Mouse (Mus musculus) limb, embryonic 13.5 days (tissue): ENCODE measurements around the gene Adam22. TPM values are rescaled to one million over a fixed set of nuclear protein-coding genes. Genes with fewer than 3 reads are reported as not detected.
A peak's percentile ranks its signal among the peaks of the same experiment; 100 is the strongest.

ENCODE experiments used
- ATAC-seq: fragments of 200-750 bp; cut with Nextera tagmentation; 2 replicates; pipeline ENCODE4 v1.8.0; 2017; ENCODE audit warnings: low read depth, moderate number of reproducible peaks, moderate TSS enrichment; ENCODE audit not compliant: low FRiP score
- H3K27ac ChIP-seq: fragments of 300-500 bp; sonication (generic); 2 replicates; pipeline ENCODE4 v1.5.1; 2015; ENCODE audit warnings: inconsistent platforms, mild to moderate bottlenecking, moderate library complexity
- H3K27me3 ChIP-seq: fragments of 300-500 bp; sonication (generic); 2 replicates; pipeline ENCODE4 v1.6.1; 2015; ENCODE audit warnings: mild to moderate bottlenecking, inconsistent platforms
- H3K36me3 ChIP-seq: fragments of 300-500 bp; sonication (generic); 2 replicates; pipeline ENCODE4 v1.6.1; 2015; ENCODE audit warnings: inconsistent platforms, mild to moderate bottlenecking, moderate library complexity
- H3K4me1 ChIP-seq: fragments of 300-500 bp; sonication (generic); 2 replicates; pipeline ENCODE4 v1.6.1; 2015; ENCODE audit warnings: inconsistent platforms
- H3K4me2 ChIP-seq: fragments of 300-500 bp; sonication (generic); replicated peaks from 2 replicates; pipeline ENCODE4 v1.6.1; 2015; ENCODE audit warnings: inconsistent platforms, mild to moderate bottlenecking, moderate library complexity
- H3K4me3 ChIP-seq: fragments of 300-500 bp; sonication (generic); 2 replicates; pipeline ENCODE4 v1.5.1; 2015; ENCODE audit warnings: moderate library complexity, mild to moderate bottlenecking, inconsistent platforms
- H3K9ac ChIP-seq: fragments of 300-500 bp; sonication (generic); 2 replicates; pipeline ENCODE4 v1.6.1; 2015; ENCODE audit warnings: mild to moderate bottlenecking, inconsistent platforms
- H3K9me3 ChIP-seq: fragments of 300-500 bp; sonication (generic); 2 replicates; pipeline ENCODE4 v1.6.1; 2016; ENCODE audit warnings: inconsistent platforms
- WGBS: fragments of 180-500 bp; shearing (Covaris S2); methylation state at CpG from one replicate; pipeline ENCODE4 v1.1.7; 2015; 5-methylcytosine and 5-hydroxymethylcytosine counted together
- polyA plus RNA-seq: library from polyadenylated mRNA; unstranded; fragments of >200 nt; fragmentation: Nextera tagmentation; extraction: Ambion mirVana; gene quantifications from 2 replicates; pipeline ENCODE4 v1.2.1, GENCODE M21; 2015

The Adam22 gene
- polyA plus RNA-seq: 13.7 and 14.6 TPM in 2 replicates

DNA sequence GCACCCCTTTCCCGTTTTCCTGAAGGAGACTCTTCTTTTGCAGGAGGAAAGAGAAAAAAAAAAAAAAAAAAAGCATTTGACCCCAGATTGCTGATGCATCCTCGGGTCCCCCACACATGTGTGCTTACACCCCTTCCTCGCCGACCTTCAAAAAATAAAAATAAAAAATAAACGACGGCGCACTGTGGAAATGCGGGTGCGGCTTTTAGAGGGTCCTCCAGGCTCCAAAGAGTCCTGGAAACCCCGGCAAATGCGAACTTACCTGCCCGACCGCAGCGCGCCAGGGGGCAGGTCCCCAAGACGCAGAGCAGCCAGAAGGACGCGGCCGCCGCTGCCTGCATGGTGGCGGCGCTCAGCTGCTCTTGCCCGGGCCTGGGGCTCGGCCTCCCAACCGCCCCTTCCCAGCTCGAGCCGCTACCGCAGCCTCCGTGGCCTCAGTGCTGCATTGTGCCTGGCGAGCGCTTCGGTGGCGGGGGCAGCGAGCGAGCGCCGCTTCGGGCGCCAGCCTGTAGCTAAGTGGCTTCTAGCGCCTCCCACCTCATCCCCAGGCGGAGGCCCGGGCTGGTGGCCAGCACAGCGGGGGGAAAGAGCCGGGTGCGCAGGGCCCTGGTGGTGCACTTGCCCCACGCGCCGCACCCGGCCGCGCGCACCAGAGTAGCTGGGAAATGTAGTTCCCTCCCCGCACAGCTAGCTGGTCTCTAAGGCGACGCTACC, at the start of gene Adam22:
Gene Adam22, minus strand, starts transcription at position 547 of the 714 bp plus-strand sequence.
- Histone ChIP-seq H3K9ac (peak within 1 kb of the TSS; percentile 82), H3K9me3 (no peaks in the 10 kb centered on the region), H3K4me2 (peak within 1 kb of the TSS; percentile 81), H3K27me3 (peaks cover 10% of the 10 kb centered on the region; the same call in 1 of the 2 replicates), H3K4me3 (peak within 1 kb of the TSS; percentile 75), H3K4me1 (0 out of 2 replicates have a peak, but pooled peaks cover 9% of the 10 kb centered on the region), H3K27ac (peak within 1 kb of the TSS; percentile 48; the same call in 1 of the 2 replicates), H3K36me3 (no peaks in the 10 kb centered on the region)
- ATAC-seq: peak; percentile 94
- under 1% methylated on average over 55 of the region's 55 CpGs for WGBS

- ATAC-seq: no peak
- 54% methylated on average over 1 of the region's 1 CpGs for WGBS
Observed at GRCm38 (mm10) chr5:8417443-8417842, 49.5 kb upstream of the Adam22 start.

DNA sequence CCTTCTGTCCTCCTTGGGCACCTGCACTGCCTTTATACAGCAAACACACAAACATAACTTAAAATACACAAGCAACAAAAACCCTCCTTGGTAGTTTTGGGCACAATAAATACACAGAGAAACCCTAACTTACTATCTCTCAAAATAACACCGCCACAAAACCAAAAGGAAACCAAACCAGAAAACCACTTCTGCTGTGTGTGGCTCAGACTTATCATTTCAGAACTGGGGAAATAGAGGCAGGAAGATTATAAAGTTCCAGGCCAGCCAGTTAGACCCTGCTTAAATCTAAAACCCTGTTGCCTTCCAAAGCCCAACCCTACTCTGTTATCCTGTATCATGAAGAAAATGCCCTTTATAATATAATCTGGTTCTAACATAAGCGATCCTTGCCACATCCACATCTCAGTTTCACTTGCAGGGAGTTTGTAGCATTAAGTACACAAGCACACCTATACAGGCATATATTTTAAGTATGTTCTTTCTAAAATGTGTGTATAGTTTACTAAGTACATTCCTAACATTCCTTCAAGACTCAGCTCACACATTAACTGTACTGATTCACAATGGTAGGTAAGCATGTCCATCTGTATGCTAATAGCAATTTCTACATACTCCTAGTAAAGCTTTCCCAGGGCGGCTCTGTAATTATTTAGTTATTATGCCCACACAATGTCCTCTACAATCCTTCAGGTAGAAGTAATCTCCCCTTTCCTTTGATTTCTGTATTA, 48.9 kb upstream of the Adam22 start:
- peaks cover 42% of the 10 kb centered on the region for H3K36me3 ChIP-seq
- H3K9ac ChIP-seq: no peak overlapping the region
- H3K9me3 ChIP-seq: no peaks in the 10 kb centered on the region
- no peak overlapping the region for H3K4me3 ChIP-seq
- peaks cover 10% of the 10 kb centered on the region; the same call in 1 of the 2 replicates for H3K4me1 ChIP-seq
- WGBS: 91% methylated on average over 3 of the region's 3 CpGs
- H3K4me2 ChIP-seq: no peak overlapping the region
- H3K27ac ChIP-seq: no peak overlapping the region
- H3K27me3 ChIP-seq: no peaks in the 10 kb centered on the region
- no peak for ATAC-seq

More at GRCm38 (mm10) chr5:8417443-8417842, 49.5 kb upstream of the Adam22 start:
- Histone ChIP-seq H3K9ac (no peak overlapping the region), H3K4me2 (no peak overlapping the region), H3K36me3 (peaks cover 39% of the 10 kb centered on the region), H3K4me1 (peaks cover 10% of the 10 kb centered on the region; the same call in 1 of the 2 replicates), H3K4me3 (no peak overlapping the region), H3K27me3 (no peaks in the 10 kb centered on the region), H3K9me3 (no peaks in the 10 kb centered on the region), H3K27ac (no peak overlapping the region)

DNA sequence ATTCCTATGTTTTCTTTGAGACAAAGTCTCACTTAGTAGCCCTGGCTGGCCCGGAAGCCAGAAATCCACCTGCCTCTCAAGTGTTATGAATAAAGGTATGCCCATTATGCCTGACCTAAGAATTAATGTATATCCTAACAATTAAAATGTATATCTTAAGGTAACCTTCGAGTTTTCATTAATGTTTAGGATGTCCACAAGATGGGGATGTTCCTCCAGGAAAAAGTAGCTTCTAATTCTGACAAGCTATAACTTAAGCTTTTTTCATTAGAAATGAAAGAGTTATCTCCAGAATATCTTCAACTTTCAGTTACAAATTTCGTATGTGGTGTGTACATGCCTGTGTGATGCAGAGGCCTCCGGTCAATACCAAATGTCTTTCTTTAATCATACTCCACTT, 40.8 kb upstream of the Adam22 start:
- Histone ChIP-seq H3K36me3 (peaks cover 49% of the 10 kb centered on the region), H3K27ac (no peak overlapping the region), H3K4me1 (no peaks in the 10 kb centered on the region), H3K4me3 (no peak overlapping the region), H3K9ac (no peak overlapping the region), H3K9me3 (no peaks in the 10 kb centered on the region), H3K27me3 (no peaks in the 10 kb centered on the region), H3K4me2 (no peak overlapping the region)
- WGBS: 84% methylated on average over 4 of the region's 4 CpGs
- ATAC-seq: no peak

- H3K27me3 ChIP-seq: no peaks in the 10 kb centered on the region
- ATAC-seq: no peak
- H3K9me3 ChIP-seq: no peaks in the 10 kb centered on the region
- no peak overlapping the region for H3K4me2 ChIP-seq
- H3K4me1 ChIP-seq: no peaks in the 10 kb centered on the region
- H3K36me3 ChIP-seq: peaks cover 51% of the 10 kb centered on the region
- no peak overlapping the region for H3K9ac ChIP-seq
- 95% methylated on average over 13 of the region's 13 CpGs for WGBS
- no peak overlapping the region for H3K27ac ChIP-seq
- H3K4me3 ChIP-seq: no peak overlapping the region
Observed at GRCm38 (mm10) chr5:8397587-8398249, 29.8 kb upstream of the Adam22 start.

GRCm38 (mm10) chr5:8393891-8394583, 26.1 kb upstream of the Adam22 start:
- no peak overlapping the region for H3K27ac ChIP-seq
- H3K36me3 ChIP-seq: peaks cover 29% of the 10 kb centered on the region
- no peak overlapping the region for H3K4me3 ChIP-seq
- no peaks in the 10 kb centered on the region for H3K9me3 ChIP-seq
- no peak for ATAC-seq
- H3K4me1 ChIP-seq: no peaks in the 10 kb centered on the region
- no peak overlapping the region for H3K9ac ChIP-seq
- WGBS: 73% methylated on average over 1 of the region's 1 CpGs
- H3K27me3 ChIP-seq: no peaks in the 10 kb centered on the region
- H3K4me2 ChIP-seq: no peak overlapping the region

- ATAC-seq: no peak
- Histone ChIP-seq H3K27me3 (no peaks in the 10 kb centered on the region), H3K9me3 (no peaks in the 10 kb centered on the region), H3K4me1 (no peaks in the 10 kb centered on the region), H3K9ac (no peak overlapping the region), H3K27ac (no peak overlapping the region), H3K36me3 (no peaks in the 10 kb centered on the region), H3K4me3 (no peak overlapping the region), H3K4me2 (no peak overlapping the region)
- 75% methylated on average over 5 of the region's 5 CpGs for WGBS
Observed at GRCm38 (mm10) chr5:8374297-8374906, 6.4 kb upstream of the Adam22 start.

- Histone ChIP-seq H3K4me1 (no peaks in the 10 kb centered on the region), H3K4me3 (no peak overlapping the region), H3K4me2 (no peak overlapping the region), H3K9me3 (no peaks in the 10 kb centered on the region), H3K9ac (no peak overlapping the region), H3K36me3 (no peaks in the 10 kb centered on the region), H3K27me3 (peaks cover 7% of the 10 kb centered on the region; the same call in 1 of the 2 replicates), H3K27ac (no peak overlapping the region)
- ATAC-seq: no peak
- 80% methylated on average over 4 of the region's 4 CpGs for WGBS
Observed at GRCm38 (mm10) chr5:8373415-8373814, 5.5 kb upstream of the Adam22 start.

DNA sequence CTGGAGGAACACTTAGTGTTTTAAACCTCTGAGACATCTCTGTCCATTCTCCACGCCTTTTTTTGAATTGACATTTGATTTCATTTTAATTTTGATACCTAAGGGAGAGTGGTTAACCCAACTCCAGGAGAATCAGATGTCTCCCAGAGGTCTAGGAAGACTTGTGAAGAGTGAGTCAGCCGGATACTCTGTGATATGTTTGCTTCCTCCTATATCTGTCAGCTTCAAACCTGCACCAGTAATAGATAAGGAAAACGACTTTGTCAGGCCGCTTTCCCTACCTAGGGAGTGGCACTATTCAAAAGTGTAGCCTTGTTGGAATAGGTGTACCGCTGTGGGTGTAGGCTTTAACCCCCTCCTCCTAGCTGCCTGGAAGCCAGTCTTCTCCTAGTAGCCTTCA, 821 bp upstream of the Adam22 start:
- Histone ChIP-seq H3K36me3 (no peaks in the 10 kb centered on the region), H3K4me2 (no peak overlapping the region), H3K27me3 (peaks cover 10% of the 10 kb centered on the region; the same call in 1 of the 2 replicates), H3K9me3 (no peaks in the 10 kb centered on the region), H3K4me1 (0 out of 2 replicates have a peak, but pooled peaks cover 9% of the 10 kb centered on the region), H3K27ac (no peak overlapping the region), H3K4me3 (no peak overlapping the region), H3K9ac (no peak overlapping the region)
- 88% methylated on average over 5 of the region's 5 CpGs for WGBS
- ATAC-seq: no peak

- Histone ChIP-seq H3K4me1 (0 out of 2 replicates have a peak, but pooled peaks cover 9% of the 10 kb centered on the region), H3K4me3 (peak overlapping the region; percentile 75), H3K27me3 (peaks cover 10% of the 10 kb centered on the region; the same call in 1 of the 2 replicates), H3K9me3 (no peaks in the 10 kb centered on the region), H3K27ac (no peak overlapping the region), H3K36me3 (no peaks in the 10 kb centered on the region), H3K9ac (peak overlapping the region; percentile 39; the same call in 1 of the 2 replicates), H3K4me2 (peak overlapping the region; percentile 81)
- WGBS: 42% methylated on average over 7 of the region's 7 CpGs
- no peak for ATAC-seq
Observed at GRCm38 (mm10) chr5:8368328-8368692, 350 bp upstream of the Adam22 start.
